Mouse (Mus musculus) stomach, postnatal 0 days (tissue): ENCODE measurements at regions not wholly inside any gene's neighbourhood (a gene's known extent, or its start where the extent isn't known, plus 50 kb on each side); places are given as distances from the start of the nearest gene placed in this dataset.
"Not testable (repeated sequence)": the region's sequence is repeated elsewhere in the genome, so short reads cannot be mapped to it uniquely, and the experiment has no call there.

Experiments
- ATAC-seq: fragments of 200-750 bp; cut with Nextera tagmentation; 2 replicates; pipeline ENCODE4 v1.8.0; 2017; ENCODE audit not compliant: low FRiP score, low TSS enrichment
- DNase-seq: peaks from one replicate; pipeline ENCODE4 v3.0.0-alpha.2; 2016; ENCODE audit warnings: low spot score
- H3K27ac ChIP-seq: fragments of 300-500 bp; sonication (generic); replicated peaks from 2 replicates; pipeline ENCODE4 v1.5.1; 2014; ENCODE audit warnings: mild to moderate bottlenecking, control low read depth
- H3K27me3 ChIP-seq: fragments of 300-500 bp; sonication (generic); 2 replicates; pipeline ENCODE4 v1.6.1; 2014; ENCODE audit warnings: low read length; ENCODE audit not compliant: control insufficient read depth, insufficient read depth
- H3K36me3 ChIP-seq: fragments of 300-500 bp; sonication (generic); 2 replicates; pipeline ENCODE4 v1.6.1; 2014; ENCODE audit warnings: low read length, mixed read lengths; ENCODE audit not compliant: control insufficient read depth, insufficient read depth
- H3K4me1 ChIP-seq: fragments of 300-500 bp; sonication (generic); replicated peaks from 2 replicates; pipeline ENCODE4 v1.6.1; 2014; ENCODE audit warnings: antibody characterized with exemption; ENCODE audit not compliant: control insufficient read depth, insufficient read depth
- H3K4me2 ChIP-seq: fragments of 300-500 bp; sonication (generic); replicated peaks from 2 replicates; pipeline ENCODE4 v1.6.1; 2014; ENCODE audit warnings: low read depth, mild to moderate bottlenecking, control low read depth, moderate library complexity
- H3K4me3 ChIP-seq: fragments of 300-500 bp; sonication (generic); 2 replicates; pipeline ENCODE4 v1.5.1; 2014; ENCODE audit warnings: low read depth, low read length, control low read depth
- H3K9ac ChIP-seq: fragments of 300-500 bp; sonication (generic); 2 replicates; pipeline ENCODE4 v1.6.1; 2014; ENCODE audit warnings: mild to moderate bottlenecking, low read length, control low read depth, mixed read lengths
- H3K9me3 ChIP-seq: fragments of 300-500 bp; sonication (generic); 2 replicates; pipeline ENCODE4 v1.6.1; 2016; ENCODE audit warnings: low read length; ENCODE audit not compliant: control insufficient read depth
- CTCF ChIP-seq: IDR thresholded peaks from 2 replicates; pipeline ENCODE4 v1.5.1; 2016; ENCODE audit warnings: antibody characterized with exemption, low read depth, mild to moderate bottlenecking, moderate library complexity
- EP300 ChIP-seq: optimal IDR thresholded peaks from 2 replicates; pipeline ENCODE3; 2016; ENCODE audit warnings: antibody characterized with exemption
- WGBS: fragments of 180-500 bp; shearing (Covaris S2); extraction: QIAGEN DNeasy Blood & Tissue Kit; methylation state at CpG from one replicate; pipeline ENCODE4 v1.1.7; 2014; 5-methylcytosine and 5-hydroxymethylcytosine counted together

DNA sequence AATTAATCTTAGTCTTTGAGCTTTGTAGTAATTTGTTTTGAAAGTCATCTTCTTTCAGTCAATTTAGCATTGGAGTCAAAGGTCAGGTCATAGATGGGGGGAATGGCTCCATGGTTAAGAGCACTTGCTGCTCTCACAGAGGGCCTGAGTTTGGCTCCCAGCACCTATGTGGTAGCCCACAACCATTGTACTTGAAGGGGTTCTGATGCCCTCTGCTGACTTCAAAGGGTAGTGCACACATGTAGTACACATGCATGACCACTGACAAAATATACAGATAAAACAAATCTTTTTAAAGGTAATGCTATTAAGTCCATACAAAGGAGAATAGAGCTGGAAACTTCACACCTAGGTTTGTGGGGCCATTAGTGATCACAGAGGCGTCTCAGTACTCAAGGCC is 111.7 kb upstream of the Smlr1 start:
- H3K9me3 ChIP-seq, result no peaks in the 10 kb centered on the region
- H3K4me1 ChIP-seq, result no peaks in the 10 kb centered on the region
- DNase-seq (no peak), ATAC-seq (no peak)
- H3K27ac ChIP-seq, result no peak overlapping the region
- 80% methylated on average over 1 of the region's 1 CpGs for WGBS
- TF ChIP-seq CTCF, result no peak
- TF ChIP-seq EP300, result no peak
- H3K27me3 ChIP-seq, result no peaks in the 10 kb centered on the region
- no peak overlapping the region for H3K4me2 ChIP-seq
- H3K4me3 ChIP-seq, result no peak overlapping the region
- no peaks in the 10 kb centered on the region for H3K36me3 ChIP-seq
- H3K9ac ChIP-seq, result no peak overlapping the region

GRCm38 (mm10) chr10:25643518-25643993 is 107.5 kb upstream of the Smlr1 start:
- ATAC-seq, result peak; percentile 54; the same call in 1 of the 2 replicates
- no peak overlapping the region for H3K27ac ChIP-seq

GRCm38 (mm10) chr10:25642079-25642696 is 106.1 kb upstream of the Smlr1 start:
- DNase-seq (no peak), ATAC-seq (no peak)
- Histone ChIP-seq H3K9ac (no peak overlapping the region), H3K4me1 (no peaks in the 10 kb centered on the region), H3K27ac (no peak overlapping the region), H3K36me3 (no peaks in the 10 kb centered on the region), H3K4me3 (no peak overlapping the region), H3K27me3 (no peaks in the 10 kb centered on the region), H3K4me2 (no peak overlapping the region), H3K9me3 (no peaks in the 10 kb centered on the region)
- TF ChIP-seq CTCF (no peak), EP300 (no peak)
- 80% methylated on average over 9 of the region's 9 CpGs for WGBS

More at GRCm38 (mm10) chr10:25643518-25643993, 107.5 kb upstream of the Smlr1 start:
- Histone ChIP-seq H3K27me3 (no peaks in the 10 kb centered on the region), H3K4me2 (no peak overlapping the region), H3K36me3 (no peaks in the 10 kb centered on the region), H3K4me3 (no peak overlapping the region), H3K4me1 (no peaks in the 10 kb centered on the region), H3K9ac (no peak overlapping the region), H3K9me3 (no peaks in the 10 kb centered on the region)
- 27% methylated on average over 3 of the region's 3 CpGs for WGBS
- no peak for TF ChIP-seq CTCF
- TF ChIP-seq EP300, result peak; percentile 64
- DNase-seq, result peak; percentile 37

DNA sequence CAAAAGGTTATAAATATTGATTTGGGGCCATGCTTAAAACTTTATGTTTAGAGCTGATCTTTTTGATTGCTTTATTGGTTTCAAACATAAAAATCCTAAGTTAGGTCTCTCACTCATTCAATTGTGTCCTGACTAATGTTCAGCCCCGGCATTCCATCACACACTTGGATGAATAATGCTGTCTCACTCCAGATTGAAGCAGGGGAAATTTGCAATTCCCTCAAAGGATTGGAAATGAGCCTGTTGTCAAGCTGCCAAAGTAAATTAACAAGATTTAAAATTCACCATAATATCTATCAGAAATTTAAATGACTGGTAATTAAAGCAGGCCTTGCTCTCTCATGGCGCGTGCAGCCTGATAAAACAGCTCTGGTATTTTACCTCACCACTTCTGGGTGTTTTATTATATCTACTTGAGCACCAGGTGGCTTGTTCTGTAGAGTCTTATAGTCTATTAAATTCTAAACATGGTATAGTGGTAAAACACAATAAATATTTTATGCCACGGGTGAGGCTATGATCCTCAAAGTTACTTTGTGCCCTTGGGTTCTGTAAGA is 97.1 kb upstream of the Smlr1 start:
- Histone ChIP-seq H3K4me3 (no peak overlapping the region), H3K4me1 (no peaks in the 10 kb centered on the region), H3K36me3 (no peaks in the 10 kb centered on the region), H3K27ac (no peak overlapping the region), H3K4me2 (no peak overlapping the region), H3K9ac (no peak overlapping the region), H3K27me3 (no peaks in the 10 kb centered on the region), H3K9me3 (no peaks in the 10 kb centered on the region)
- 74% methylated on average over 4 of the region's 4 CpGs for WGBS
- no peak for ATAC-seq
- DNase-seq, result no peak
- TF ChIP-seq EP300 (no peak), CTCF (no peak)

DNA sequence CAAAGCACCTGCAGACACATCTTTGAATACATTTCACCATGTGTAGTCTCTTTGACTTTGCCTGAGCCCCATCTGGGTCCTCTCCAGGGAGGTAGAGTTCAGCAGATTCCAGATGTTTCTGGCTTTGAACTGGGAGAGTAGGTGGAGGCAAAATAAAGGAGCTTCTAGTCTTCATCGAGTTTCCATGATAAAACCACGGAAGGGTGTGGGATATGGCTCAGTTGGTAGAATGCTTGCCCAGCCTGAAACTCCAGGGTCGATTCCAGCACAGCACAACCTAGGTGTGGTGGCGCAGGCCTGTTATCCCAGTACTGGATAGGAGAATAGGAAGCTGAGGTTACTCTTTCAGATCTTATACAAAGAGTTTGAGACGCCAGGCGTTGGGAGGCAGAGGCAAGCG is 96.2 kb upstream of the Smlr1 start:
- Histone ChIP-seq H3K27ac (no peak overlapping the region), H3K4me2 (no peak overlapping the region), H3K36me3 (no peaks in the 10 kb centered on the region), H3K4me1 (no peaks in the 10 kb centered on the region), H3K9ac (no peak overlapping the region), H3K4me3 (no peak overlapping the region), H3K27me3 (no peaks in the 10 kb centered on the region), H3K9me3 (no peaks in the 10 kb centered on the region)
- DNase-seq (no peak), ATAC-seq (no peak)
- TF ChIP-seq EP300, result no peak
- TF ChIP-seq CTCF, result no peak
- WGBS, result 89% methylated on average over 7 of the region's 7 CpGs

DNA sequence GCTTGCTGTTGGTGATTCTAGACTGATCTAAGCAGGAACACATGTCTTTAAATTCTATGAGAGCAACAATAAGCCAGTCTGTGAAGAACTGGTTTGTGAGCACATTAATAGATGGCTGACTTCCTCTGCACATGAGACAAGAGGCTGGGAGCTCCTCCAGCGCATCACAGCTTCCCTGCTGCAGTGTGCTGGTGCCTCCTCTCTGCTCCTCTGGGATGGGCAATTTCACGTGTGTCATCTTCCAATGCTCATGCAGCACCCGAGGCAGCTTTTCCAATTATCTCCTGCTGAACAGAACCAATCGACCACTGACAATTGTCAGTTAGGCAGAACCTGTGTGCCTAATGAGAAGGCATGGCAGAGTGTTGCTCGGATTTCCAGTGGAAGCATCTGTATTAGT is 86.5 kb upstream of the Smlr1 start:
- H3K36me3 ChIP-seq, result no peaks in the 10 kb centered on the region
- TF ChIP-seq EP300 (no peak), CTCF (no peak)
- no peaks in the 10 kb centered on the region for H3K27me3 ChIP-seq
- DNase-seq (no peak), ATAC-seq (no peak)
- no peak overlapping the region for H3K9ac ChIP-seq
- H3K27ac ChIP-seq, result no peak overlapping the region
- H3K4me2 ChIP-seq, result no peak overlapping the region
- H3K4me3 ChIP-seq, result no peak overlapping the region
- H3K9me3 ChIP-seq, result no peaks in the 10 kb centered on the region
- WGBS, result 74% methylated on average over 5 of the region's 5 CpGs
- H3K4me1 ChIP-seq, result no peaks in the 10 kb centered on the region

DNA sequence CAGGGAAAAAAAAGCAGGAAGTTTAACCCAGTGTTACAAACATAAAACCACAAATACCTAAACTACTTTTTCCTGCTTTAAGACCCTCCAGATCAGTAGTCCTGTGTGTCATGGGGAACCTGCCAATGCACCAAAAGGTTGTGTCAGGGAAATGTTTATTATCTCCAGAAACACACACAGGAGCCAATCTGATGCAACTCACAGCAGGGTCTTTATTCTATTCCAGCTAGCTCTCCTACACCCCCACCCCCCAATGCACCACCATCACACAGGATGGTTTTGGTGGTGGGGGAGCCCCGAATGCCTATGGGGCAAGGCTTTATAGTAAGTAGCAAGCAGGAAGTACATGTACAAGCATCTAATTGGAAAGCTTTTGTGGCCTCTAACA is 85.7 kb upstream of the Smlr1 start:
- H3K27ac ChIP-seq, ATAC-seq, H3K9me3 ChIP-seq, H3K4me3 ChIP-seq, H3K27me3 ChIP-seq, H3K4me1 ChIP-seq, H3K9ac ChIP-seq, DNase-seq, H3K36me3 ChIP-seq: not testable (repeated sequence)
- H3K4me2 ChIP-seq, result peak overlapping the region; percentile 17; the same call in 1 of the 2 replicates
- 29% methylated on average over 1 of the region's 1 CpGs for WGBS
